Mouse (Mus musculus): ENCODE data around the gene Fancc.

Fancc gene

DNA sequence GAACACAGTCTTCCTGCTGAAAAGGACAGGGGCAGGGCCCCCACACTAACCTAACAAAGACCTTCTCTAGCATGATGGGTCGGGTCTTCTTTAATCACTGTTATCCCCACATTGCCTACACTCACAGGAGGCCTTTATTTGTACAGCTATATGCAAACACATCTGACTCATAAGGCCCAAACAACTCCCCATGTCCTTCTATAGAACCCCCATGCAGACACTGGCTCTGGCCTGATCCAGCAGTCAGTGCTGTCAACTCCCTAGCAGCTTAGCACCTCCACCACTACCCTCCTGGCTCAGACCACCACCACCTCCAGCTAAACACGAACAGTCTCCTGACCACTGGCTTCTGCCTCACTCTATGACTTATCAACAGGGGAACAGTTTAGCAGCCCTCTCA lies 149.4 kb downstream of the Fancc start:
- no peak for DNase-seq (ENCODE audit: low spot score)

- DNase-seq (ENCODE audit: low spot score), result no peak
These were observed 151.4 kb downstream of the Fancc start for GRCm38 (mm10) chr13:63345476-63346225.

- no peak for DNase-seq (ENCODE audit: low spot score)
These were observed 152.6 kb downstream of the Fancc start for GRCm38 (mm10) chr13:63344481-63344880.

GRCm38 (mm10) chr13:63342781-63343180 lies 154.3 kb downstream of the Fancc start:
- DNase-seq (ENCODE audit: low spot score), result no peak

GRCm38 (mm10) chr13:63339946-63340345 lies 157.1 kb downstream of the Fancc start:
- no peak for DNase-seq (ENCODE audit: low spot score)

- peak; percentile 44 for DNase-seq (ENCODE audit: low spot score)
These were observed 159.7 kb downstream of the Fancc start for GRCm38 (mm10) chr13:63337239-63337960.

- DNase-seq (ENCODE audit: low spot score), result no peak
These were observed 160.7 kb downstream of the Fancc start for GRCm38 (mm10) chr13:63336335-63336734.

- peak; percentile 71 for DNase-seq (ENCODE audit: low spot score)
These were observed 161.5 kb downstream of the Fancc start for GRCm38 (mm10) chr13:63335421-63336134.

DNA sequence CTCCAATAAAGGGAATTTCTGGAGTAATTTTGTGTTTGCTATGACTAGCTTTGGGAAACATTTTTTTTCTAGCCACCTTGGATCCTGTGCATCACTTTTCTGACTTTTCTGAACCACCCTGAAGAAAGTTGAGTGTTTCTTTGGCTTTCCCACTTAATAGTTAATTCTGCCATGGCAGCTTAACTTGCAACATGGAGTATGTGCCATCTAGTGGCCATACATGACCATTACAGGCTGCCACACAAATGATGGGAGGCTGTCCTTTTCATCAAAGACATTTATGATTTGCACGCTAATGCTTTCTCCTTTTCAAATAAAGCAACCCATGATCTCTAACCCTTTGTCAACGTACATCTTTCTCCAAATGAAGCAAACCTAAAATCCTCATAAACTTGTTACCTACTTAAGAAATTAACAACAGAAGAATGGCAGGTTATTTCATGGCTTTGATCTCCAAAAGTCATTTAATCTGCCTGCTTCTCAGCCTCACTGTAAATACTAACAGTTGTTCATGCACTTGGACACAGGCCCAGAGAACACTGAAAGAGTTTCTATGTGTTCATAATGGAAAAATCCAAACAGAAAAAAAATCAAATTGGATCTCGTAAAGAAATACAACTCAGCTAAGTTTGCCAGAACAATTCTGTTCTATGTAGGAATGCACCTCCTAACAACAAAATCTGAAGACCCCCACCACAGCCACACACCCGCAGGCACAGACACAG lies 164.3 kb downstream of the Fancc start:
- peak; percentile 77 for DNase-seq (ENCODE audit: low spot score)

DNA sequence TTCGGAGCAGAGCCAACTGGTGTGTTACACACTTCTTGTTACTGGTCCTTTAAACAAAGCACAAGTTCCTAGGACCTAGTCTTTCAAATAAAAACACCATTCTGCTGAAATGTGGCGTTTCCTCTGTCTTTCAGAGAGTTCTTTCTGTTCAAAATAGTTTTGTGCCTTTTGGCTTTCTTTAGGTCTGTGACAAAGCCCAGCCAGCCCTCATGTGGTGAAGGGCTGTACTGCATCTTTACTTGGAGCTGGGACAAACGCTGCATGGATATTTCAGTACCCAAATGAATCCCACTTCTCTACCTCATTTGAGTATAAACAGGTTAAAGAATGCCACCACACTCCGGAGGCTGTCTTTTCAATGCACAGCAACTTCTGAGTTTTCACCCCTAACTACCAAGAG lies 165.7 kb downstream of the Fancc start:
- peak; percentile 77 for DNase-seq (ENCODE audit: low spot score)

- DNase-seq (ENCODE audit: low spot score), result peak; percentile 42
These were observed 166.7 kb downstream of the Fancc start for GRCm38 (mm10) chr13:63330236-63330860.

DNA sequence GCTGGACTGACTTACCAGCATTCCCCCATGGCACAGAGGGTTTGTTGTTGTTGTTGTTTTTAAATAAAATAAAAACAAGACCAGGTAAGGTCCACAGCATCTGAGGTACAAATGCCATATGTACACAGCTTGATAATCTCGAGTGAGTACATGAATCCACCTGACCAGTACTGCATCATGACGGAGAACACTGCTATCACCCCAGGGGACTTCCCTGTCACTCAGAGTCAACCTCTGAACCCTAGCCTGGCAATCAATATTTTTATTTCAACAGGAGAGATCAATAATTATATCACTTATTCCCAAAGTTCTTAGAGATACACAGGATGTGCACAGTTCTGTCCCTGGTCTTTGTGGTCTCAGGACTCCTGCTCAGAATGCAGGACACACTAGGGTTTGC lies 171.1 kb downstream of the Fancc start:
- no peak for DNase-seq (ENCODE audit: low spot score)

DNA sequence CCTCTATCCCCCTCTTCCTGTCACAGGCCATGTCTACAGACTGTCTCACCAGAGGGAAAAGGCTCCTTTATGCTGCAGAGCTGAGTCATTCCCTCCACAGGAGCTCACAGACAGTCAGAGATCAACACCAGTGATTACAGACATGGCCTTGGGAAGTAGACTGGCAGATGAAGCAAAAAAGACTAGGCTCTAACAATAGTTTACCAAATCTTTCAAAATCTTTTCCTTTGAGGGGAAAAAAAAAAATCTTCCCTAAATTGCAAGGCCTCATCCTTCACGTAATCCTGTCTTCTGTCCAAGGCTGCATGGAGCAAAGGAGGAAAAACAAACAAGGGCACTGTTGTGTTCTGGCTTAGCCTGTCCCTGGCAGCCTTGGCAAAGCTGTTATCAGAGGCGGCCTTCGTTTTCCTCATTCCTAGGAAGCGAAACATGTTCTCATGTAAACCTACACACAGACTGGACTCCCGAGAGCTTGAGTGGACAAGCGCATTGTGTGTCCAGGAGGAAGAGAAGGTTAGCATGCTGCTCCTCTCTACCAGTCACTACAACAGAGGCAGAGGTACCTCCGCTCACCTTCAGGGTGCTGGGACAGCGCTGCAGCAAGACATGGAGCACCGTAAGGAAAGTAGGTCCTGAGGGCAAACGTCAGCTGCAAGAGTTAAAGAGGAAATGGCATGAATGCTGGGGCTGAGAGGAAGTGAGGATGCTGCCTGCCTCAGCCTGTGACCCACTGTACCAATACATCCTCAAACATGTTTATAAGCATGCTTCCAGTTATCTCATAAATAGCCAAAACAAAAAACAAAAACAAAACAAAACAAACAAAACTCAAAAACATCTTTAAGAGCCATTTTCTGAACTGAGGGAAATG lies 171.9 kb downstream of the Fancc start:
- no peak for DNase-seq (ENCODE audit: low spot score)

DNA sequence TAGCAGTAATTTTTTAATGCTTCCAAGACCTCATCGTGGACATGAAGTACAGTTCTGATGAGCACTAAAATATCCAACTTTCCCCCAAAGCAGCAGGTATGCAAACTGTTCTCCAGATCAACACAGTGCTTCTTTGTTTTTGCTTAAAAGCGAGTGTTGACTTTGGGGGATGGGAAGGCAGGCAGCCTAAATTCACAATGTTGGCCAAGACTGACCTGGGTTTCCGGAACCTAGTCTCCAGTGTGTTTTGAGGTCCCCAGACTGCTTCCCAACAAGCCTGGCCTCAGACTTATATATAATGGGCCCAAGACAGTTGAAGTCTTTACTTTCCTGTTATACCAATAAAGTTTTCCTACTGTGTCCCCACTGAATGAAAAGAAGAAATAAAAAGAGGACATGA lies 172.8 kb downstream of the Fancc start:
- DNase-seq (ENCODE audit: low spot score), result no peak

DNA sequence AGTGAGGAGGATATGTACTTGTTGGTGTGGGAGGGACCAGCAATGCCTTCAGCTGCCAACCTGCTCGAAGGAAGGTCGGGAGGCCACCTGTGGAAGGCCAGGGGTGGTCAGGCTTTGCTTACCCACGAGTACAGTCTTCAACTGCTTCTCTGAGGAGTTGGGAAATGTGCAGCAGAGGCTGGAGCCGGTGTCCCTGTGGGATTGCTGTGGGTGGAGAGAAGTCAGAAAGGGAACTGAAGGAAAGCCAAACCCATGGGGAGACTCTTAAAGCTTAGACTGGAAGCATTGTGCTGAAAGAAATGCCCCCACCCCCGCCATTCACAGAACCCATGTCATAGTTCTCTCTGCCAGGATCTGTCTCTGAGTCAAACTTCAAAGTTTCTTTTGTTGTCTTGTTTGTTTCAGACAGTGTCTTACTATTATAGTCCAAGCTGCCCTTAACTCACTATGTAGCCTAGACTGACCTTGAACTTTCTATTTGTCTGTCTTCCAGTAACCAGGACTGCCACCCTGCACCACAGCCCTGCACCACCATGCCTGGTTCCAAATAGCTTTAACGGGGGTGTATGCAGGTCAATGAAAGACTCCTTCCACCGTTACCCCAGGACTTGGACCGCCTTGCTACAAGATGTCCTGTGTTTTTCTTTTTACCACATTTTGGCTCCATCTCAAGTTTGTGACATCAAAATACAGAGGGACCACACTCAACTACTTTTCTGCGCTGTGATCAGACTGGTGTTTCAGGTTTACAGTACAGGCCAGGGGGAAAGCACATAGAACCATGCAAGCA lies 173.6 kb downstream of the Fancc start:
- DNase-seq (ENCODE audit: low spot score), result no peak

DNA sequence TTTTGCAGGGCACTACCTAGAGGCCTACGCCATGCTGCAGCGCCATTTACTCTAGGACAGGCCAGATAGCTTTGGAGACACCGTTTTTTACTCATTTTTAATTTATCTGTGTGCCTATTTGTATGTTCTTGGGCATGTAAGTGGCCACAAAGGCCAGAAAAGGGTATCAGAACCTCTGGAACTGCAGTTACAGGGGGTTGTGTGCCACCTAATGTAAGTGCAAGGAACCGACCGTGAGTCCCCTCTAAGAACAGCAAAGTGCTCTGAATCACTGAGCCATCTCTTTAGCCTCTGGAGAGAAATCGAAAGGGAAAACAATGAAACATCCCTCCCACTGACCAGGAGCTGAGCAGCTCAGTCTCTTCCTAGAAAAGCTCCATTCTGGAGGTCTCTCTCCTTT lies 174.3 kb downstream of the Fancc start:
- DNase-seq (ENCODE audit: low spot score), result no peak

DNA sequence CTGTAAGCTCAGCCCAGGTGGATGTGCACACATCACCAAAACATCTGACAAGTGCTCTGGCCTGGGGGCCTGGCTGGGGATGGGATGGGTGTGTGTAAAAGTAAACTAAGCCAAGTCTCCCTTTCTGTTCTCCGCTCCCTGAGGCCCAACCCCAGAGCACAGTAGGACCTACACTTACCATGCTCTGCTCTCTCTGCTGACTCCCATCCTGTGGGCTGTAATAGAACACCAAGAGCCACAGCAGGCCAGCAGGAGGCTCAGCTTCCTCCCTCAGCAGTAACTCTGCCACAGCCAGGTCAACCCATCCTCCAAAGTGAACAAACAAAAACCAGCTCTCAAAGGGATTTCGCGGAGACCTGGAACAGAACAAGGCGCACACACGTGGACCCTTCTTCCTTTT lies 175.4 kb downstream of the Fancc start:
- DNase-seq (ENCODE audit: low spot score), result no peak

DNA sequence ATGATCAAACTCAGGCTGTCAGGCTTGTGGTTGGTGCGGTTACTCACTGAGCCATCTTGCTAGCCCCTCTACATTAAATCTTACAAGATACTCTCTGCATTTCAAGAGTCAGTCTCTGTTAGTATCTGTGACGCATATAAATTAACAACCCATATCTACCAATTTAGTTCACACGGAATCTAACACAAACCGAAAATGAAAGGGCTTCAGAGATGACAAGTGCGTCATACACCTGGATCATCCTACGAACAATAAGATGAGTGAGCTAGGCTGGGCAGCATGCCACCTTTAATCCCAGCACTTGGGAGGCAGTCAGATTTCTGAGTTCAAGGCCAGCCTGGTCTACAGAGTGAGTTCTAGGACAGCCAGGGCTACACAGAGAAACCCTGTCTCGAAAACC lies 177.3 kb downstream of the Fancc start:
- DNase-seq (ENCODE audit: low spot score), result no peak

DNA sequence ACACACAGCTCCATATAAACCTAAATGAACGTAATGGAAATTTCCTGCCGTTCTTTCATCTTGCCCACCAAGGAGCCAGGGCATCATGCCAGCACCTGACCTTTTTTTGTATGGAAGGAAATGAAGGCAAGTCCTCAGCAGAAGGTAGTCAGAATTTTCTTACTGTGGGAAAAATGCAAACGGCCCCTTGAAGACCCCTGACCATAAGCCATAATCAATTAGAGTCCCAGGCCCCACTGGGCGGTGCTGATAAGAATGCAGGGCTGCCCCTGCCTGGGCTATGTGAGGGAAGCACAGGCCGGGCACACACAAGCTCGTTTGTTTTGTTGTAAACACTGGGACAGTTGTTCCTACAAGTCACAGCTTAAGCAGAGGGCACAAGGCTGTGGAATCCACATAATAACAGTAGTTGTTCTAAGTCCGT lies 179.4 kb downstream of the Fancc start:
- no peak for DNase-seq (ENCODE audit: low spot score)

- DNase-seq (ENCODE audit: low spot score), result no peak
These were observed 180.7 kb downstream of the Fancc start for GRCm38 (mm10) chr13:63316407-63316806.

Data from retina, embryonic 14.5 days (tissue).